Mouse (Mus musculus) forebrain, embryonic 14.5 days (tissue): ENCODE measurements at regions not wholly inside any gene's neighbourhood (a gene's known extent, or its start where the extent isn't known, plus 50 kb on each side); places are given as distances from the start of the nearest gene placed in this dataset.

Experiments used
- ATAC-seq: fragments of 200-750 bp; cut with Nextera tagmentation; 2 replicates; pipeline ENCODE4 v1.8.0; 2017; ENCODE audit warnings: mild to moderate bottlenecking, moderate library complexity
- DNase-seq: peaks from one replicate; pipeline ENCODE4 v3.0.0-alpha.2; 2015; ENCODE audit warnings: low spot score
- H3K27ac ChIP-seq: fragments of 300-500 bp; sonication (generic); 2 replicates; pipeline ENCODE4 v1.5.1; 2014; ENCODE audit warnings: low read depth, mild to moderate bottlenecking, control low read depth, low read length, moderate library complexity
- H3K27me3 ChIP-seq: fragments of 300-500 bp; sonication (generic); replicated peaks from 2 replicates; pipeline ENCODE4 v1.6.1; 2014; ENCODE audit warnings: low read length, control low read depth, mixed read lengths; ENCODE audit not compliant: control insufficient read depth, insufficient read depth
- H3K36me3 ChIP-seq: fragments of 300-500 bp; sonication (generic); 2 replicates; pipeline ENCODE4 v1.6.1; 2014; ENCODE audit warnings: low read length, control low read depth; ENCODE audit not compliant: control insufficient read depth, insufficient read depth
- H3K4me1 ChIP-seq: fragments of 300-500 bp; sonication (generic); 2 replicates; pipeline ENCODE4 v1.6.1; 2014; ENCODE audit warnings: antibody characterized with exemption, low read length, control low read depth; ENCODE audit not compliant: control insufficient read depth, insufficient read depth
- H3K4me2 ChIP-seq: fragments of 300-500 bp; sonication (generic); 2 replicates; pipeline ENCODE4 v1.6.1; 2014; ENCODE audit warnings: mild to moderate bottlenecking, control low read depth, low read length
- H3K4me3 ChIP-seq: fragments of 300-500 bp; sonication (generic); 2 replicates; pipeline ENCODE4 v1.5.1; 2014; ENCODE audit warnings: low read depth, low read length, control low read depth
- H3K9ac ChIP-seq: fragments of 300-500 bp; sonication (generic); 2 replicates; pipeline ENCODE4 v1.6.1; 2014; ENCODE audit warnings: mild to moderate bottlenecking, low read length, control low read depth, moderate library complexity
- H3K9me3 ChIP-seq: fragments of 300-500 bp; sonication (generic); replicated peaks from 2 replicates; pipeline ENCODE4 v1.6.1; 2016; ENCODE audit warnings: low read length, control low read depth, mixed read lengths; ENCODE audit not compliant: control insufficient read depth
- WGBS: fragments of 180-500 bp; shearing (Covaris S2); extraction: QIAGEN DNeasy Blood & Tissue Kit; methylation state at CpG from one replicate; pipeline ENCODE4 v1.1.7; 2014; 5-methylcytosine and 5-hydroxymethylcytosine counted together

DNA sequence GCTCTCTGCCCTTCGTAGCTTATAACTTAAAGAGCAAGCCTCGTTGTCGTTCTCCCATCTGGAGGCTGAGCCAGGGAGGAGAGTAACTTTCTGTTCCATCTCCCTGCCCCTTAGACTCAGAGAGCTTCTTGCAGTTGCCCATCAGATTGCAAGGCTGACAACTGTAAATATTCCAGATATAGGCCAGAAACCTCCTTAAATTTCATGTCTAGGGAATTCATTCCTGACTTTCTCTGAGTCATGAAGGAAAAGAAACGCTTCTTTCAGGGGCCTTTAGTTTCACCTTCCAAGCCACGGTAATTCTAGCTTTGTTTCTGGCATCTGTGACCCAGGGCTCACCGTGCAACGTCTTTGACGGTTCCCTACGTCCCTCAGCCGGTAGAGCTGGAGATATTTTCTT lies 220.0 kb upstream of the Srek1ip1 start:
- Histone ChIP-seq H3K36me3 (no peaks in the 10 kb centered on the region), H3K4me2 (no peak overlapping the region), H3K4me3 (no peak overlapping the region), H3K9ac (no peak overlapping the region), H3K4me1 (no peaks in the 10 kb centered on the region), H3K9me3 (no peaks in the 10 kb centered on the region), H3K27me3 (no peaks in the 10 kb centered on the region), H3K27ac (no peak overlapping the region)
- 80% methylated on average over 10 of the region's 10 CpGs for WGBS
- DNase-seq (no peak), ATAC-seq (no peak)

DNA sequence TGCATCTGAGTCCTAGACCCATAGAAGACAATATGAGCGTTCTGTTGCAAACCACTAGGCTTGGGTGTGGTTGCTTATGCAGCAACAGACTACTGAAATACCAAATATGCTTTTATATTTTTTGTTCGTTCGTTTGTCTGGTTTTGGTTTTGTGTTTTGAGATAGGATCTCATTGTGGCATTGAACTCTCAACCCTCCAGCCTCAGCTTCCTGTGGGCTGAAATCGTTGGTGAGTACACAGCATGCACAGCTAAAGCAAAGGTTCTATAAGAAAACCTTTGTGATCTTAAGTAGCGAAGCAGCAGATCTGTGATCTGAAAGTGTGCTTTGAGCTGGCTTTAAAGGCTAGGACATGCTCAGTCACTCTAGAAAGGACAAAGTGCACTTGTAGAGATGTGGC lies 217.9 kb upstream of the Srek1ip1 start:
- Histone ChIP-seq H3K9ac (no peak overlapping the region), H3K4me1 (no peaks in the 10 kb centered on the region), H3K4me3 (no peak overlapping the region), H3K4me2 (no peak overlapping the region), H3K36me3 (no peaks in the 10 kb centered on the region), H3K9me3 (no peaks in the 10 kb centered on the region), H3K27ac (no peak overlapping the region), H3K27me3 (no peaks in the 10 kb centered on the region)
- DNase-seq: no peak
- no peak for ATAC-seq
- WGBS: 89% methylated on average over 5 of the region's 5 CpGs

DNA sequence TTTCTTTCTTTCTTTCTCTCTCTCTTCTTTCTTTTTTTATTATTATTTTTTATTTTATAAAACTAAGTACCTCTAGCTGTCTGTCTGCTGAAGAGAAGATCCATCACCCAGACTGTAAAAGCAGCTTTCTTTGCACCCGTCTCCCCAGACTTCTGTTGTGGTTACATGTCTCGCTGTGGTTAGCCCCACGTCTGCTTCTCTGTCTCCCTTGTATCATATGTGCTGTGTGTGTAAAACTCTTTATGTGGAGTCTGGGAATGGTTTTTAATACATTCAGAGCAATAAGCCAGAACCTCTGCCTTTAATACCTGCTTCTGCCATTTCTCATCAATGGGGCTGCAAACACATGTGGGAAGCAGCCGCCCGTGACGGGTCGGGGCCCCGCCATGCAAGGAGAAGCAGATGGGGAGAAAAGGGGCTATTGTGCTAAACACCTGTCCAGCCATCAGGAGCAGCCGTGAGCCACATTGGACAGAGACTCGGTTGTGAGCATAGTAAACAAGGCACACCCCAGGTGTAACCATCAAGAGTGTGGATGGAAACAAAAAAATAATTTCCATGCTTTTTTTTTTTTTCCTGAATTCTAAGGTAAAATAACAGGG lies 216.0 kb upstream of the Srek1ip1 start:
- DNase-seq (no peak), ATAC-seq (no peak)
- Histone ChIP-seq H3K27me3 (no peaks in the 10 kb centered on the region), H3K4me2 (no peak overlapping the region), H3K27ac (no peak overlapping the region), H3K36me3 (no peaks in the 10 kb centered on the region), H3K4me1 (no peaks in the 10 kb centered on the region), H3K9ac (no peak overlapping the region), H3K9me3 (no peaks in the 10 kb centered on the region), H3K4me3 (no peak overlapping the region)
- WGBS: 63% methylated on average over 10 of the region's 10 CpGs

DNA sequence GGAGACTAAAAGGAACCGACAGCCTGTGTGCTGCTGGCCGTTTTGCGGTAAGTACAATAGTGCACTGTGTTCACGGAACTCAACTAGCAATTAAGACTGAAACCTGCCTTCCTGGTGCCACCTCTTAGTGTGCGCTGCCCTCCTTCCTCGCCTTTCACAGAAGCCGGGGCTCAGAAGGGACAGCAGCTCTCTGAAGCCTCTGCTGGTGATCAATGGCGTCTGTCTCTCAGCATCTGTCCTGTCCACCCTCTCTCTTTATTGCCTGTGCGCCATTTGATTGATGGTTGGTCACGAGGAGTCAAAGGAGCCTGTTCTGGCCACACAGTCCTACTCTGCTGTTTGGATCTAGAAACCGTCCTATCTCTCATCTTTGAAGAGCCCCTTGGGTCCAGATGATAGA lies 214.4 kb upstream of the Srek1ip1 start:
- H3K27ac ChIP-seq: no peak overlapping the region
- no peaks in the 10 kb centered on the region for H3K9me3 ChIP-seq
- no peak overlapping the region for H3K4me3 ChIP-seq
- 81% methylated on average over 11 of the region's 11 CpGs for WGBS
- no peaks in the 10 kb centered on the region for H3K4me1 ChIP-seq
- ATAC-seq (no peak), DNase-seq (no peak)
- H3K36me3 ChIP-seq: no peaks in the 10 kb centered on the region
- no peak overlapping the region for H3K4me2 ChIP-seq
- H3K9ac ChIP-seq: no peak overlapping the region
- H3K27me3 ChIP-seq: no peaks in the 10 kb centered on the region

DNA sequence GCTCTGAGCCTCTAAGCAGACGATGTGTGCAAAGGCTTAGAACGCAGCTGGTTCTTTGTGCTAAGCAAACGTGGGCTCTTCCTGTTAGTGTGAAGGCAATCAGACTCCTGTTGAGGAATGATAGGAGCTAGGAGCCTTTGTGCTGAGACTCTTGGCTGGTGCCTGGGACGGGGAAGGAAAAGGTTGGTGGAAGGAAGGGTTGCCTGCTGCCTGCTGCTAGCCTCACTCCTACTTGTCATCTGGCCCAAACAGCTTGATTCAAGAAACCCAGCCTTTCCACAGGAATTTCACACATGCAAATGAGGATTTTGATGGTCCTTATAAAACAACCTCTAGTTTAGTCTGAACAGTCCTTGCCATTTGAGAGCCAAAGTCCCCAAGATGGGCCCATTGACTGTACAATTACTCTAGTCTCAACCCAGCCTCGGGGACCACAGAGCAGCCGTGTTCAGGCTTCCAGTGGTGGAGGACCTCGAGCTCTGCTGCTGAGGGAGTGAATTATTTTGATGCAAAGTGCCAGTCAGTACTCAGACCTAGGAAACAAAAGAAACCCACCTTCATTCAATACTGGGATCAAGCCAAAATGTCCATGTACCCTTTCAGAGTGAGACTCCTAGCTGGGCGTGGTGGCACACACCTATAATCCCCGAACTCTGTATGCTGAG lies 211.5 kb upstream of the Srek1ip1 start:
- H3K4me1 ChIP-seq: no peaks in the 10 kb centered on the region
- WGBS: 51% methylated on average over 9 of the region's 9 CpGs
- no peak overlapping the region for H3K9ac ChIP-seq
- H3K27ac ChIP-seq: no peak overlapping the region
- ATAC-seq (no peak), DNase-seq (no peak)
- no peak overlapping the region for H3K4me2 ChIP-seq
- no peak overlapping the region for H3K4me3 ChIP-seq
- H3K27me3 ChIP-seq: no peaks in the 10 kb centered on the region
- no peaks in the 10 kb centered on the region for H3K36me3 ChIP-seq
- H3K9me3 ChIP-seq: no peaks in the 10 kb centered on the region
